Mouse (Mus musculus): ENCODE data around the gene Plod1. TPM values are rescaled to one million over a fixed set of nuclear protein-coding genes. Genes with fewer than 3 reads are reported as not detected.

Gene Plod1
- polyA plus RNA-seq, 1 experiment from 2014 or later: 35.2 TPM

GRCm38 (mm10) chr4:147862051-147862450, 74.5 kb downstream of the Plod1 start:
- Histone ChIP-seq H3K27ac (replicated peaks) (no peak overlapping the region), H3K9me3 (no peaks in the 10 kb centered on the region), H3K9ac (no peak overlapping the region), H3K4me3 (no peak overlapping the region), H3K4me1 (replicated peaks) (peaks cover 1% of the 10 kb centered on the region), H3K4me2 (no peak overlapping the region), H3K27me3 (no peaks in the 10 kb centered on the region), H3K36me3 (peaks cover 61% of the 10 kb centered on the region)
- WGBS: 97% methylated on average over 3 of the region's 3 CpGs
- ATAC-seq (ENCODE audit: low read depth): no peak

Other genes with a start within 250 kb of the Plod1 start
- not detected in 2 replicates for gene Zfp534, start 234.2 kb downstream of the Plod1 start, polyA plus RNA-seq (2015; fragmentation: Nextera tagmentation; extraction: Ambion mirVana)
- 3.7 and 5.0 TPM in 2 replicates for gene Zfp984, start 127.0 kb downstream of the Plod1 start, polyA plus RNA-seq (2015; fragmentation: Nextera tagmentation; extraction: Ambion mirVana)
- 5.3 and 6.4 TPM in 2 replicates for gene Zfp933, start 88.4 kb downstream of the Plod1 start, polyA plus RNA-seq (2015; fragmentation: Nextera tagmentation; extraction: Ambion mirVana)
- 40.8 and 45.1 TPM in 2 replicates for gene Miip, start 68.0 kb downstream of the Plod1 start, polyA plus RNA-seq (2015; fragmentation: Nextera tagmentation; extraction: Ambion mirVana)
- 12.0 and 14.3 TPM in 2 replicates for gene Fv1, start 67.8 kb downstream of the Plod1 start, polyA plus RNA-seq (2015; fragmentation: Nextera tagmentation; extraction: Ambion mirVana)
- 76.3 and 79.0 TPM in 2 replicates for gene Mfn2, start 32.1 kb downstream of the Plod1 start, polyA plus RNA-seq (2015; fragmentation: Nextera tagmentation; extraction: Ambion mirVana)
- 13.6 and 14.7 TPM in 2 replicates for gene 2510039O18Rik, start 4.1 kb upstream of the Plod1 start, polyA plus RNA-seq (2015; fragmentation: Nextera tagmentation; extraction: Ambion mirVana)
- 0.43 TPM in 1 of 2 replicates, not detected in the other for gene Nppb, start 49.0 kb upstream of the Plod1 start, polyA plus RNA-seq (2015; fragmentation: Nextera tagmentation; extraction: Ambion mirVana)
- 0.36 and 6.1 TPM in 2 replicates for gene Nppa, start 64.0 kb upstream of the Plod1 start, polyA plus RNA-seq (2015; fragmentation: Nextera tagmentation; extraction: Ambion mirVana)
- 31.7 and 32.4 TPM in 2 replicates for gene Clcn6, start 102.1 kb upstream of the Plod1 start, polyA plus RNA-seq (2015; fragmentation: Nextera tagmentation; extraction: Ambion mirVana)
- 19.9 and 20.9 TPM in 2 replicates for gene Mthfr, start 102.3 kb upstream of the Plod1 start, polyA plus RNA-seq (2015; fragmentation: Nextera tagmentation; extraction: Ambion mirVana)
- gene Agtrap, start 151.3 kb upstream of the Plod1 start, polyA plus RNA-seq (2015; fragmentation: Nextera tagmentation; extraction: Ambion mirVana): 6.5 and 7.3 TPM in 2 replicates
- 98.7 and 116 TPM in 2 replicates for gene Mad2l2, start 193.6 kb upstream of the Plod1 start, polyA plus RNA-seq (2015; fragmentation: Nextera tagmentation; extraction: Ambion mirVana)
- 14.0 and 14.3 TPM in 2 replicates for gene Draxin, start 193.9 kb upstream of the Plod1 start, polyA plus RNA-seq (2015; fragmentation: Nextera tagmentation; extraction: Ambion mirVana)
- 16.4 and 16.6 TPM in 2 replicates for gene Fbxo6, start 215.4 kb upstream of the Plod1 start, polyA plus RNA-seq (2015; fragmentation: Nextera tagmentation; extraction: Ambion mirVana)
- gene Fbxo44, start 223.7 kb upstream of the Plod1 start, polyA plus RNA-seq (2015; fragmentation: Nextera tagmentation; extraction: Ambion mirVana): 81.4 and 87.6 TPM in 2 replicates
- 6.1 and 6.9 TPM in 2 replicates for gene Fbxo2, start 223.9 kb upstream of the Plod1 start, polyA plus RNA-seq (2015; fragmentation: Nextera tagmentation; extraction: Ambion mirVana)

Measured in neural tube, embryonic 13.5 days (tissue).